Mouse (Mus musculus): ENCODE measurements at regions not wholly inside any gene's neighbourhood (a gene's known extent, or its start where the extent isn't known, plus 50 kb on each side); places are given as distances from the start of the nearest gene placed in this dataset.

GRCm38 (mm10) chr1:153962161-153962720, 62.2 kb upstream of the Teddm2 start:
- peak in 1 of 2 experiments; percentile 13 for DNase-seq

GRCm38 (mm10) chr1:153963744-153964342, 63.8 kb upstream of the Teddm2 start:
- intact Hi-C loops (cut with DNase I) = no loop called here

More at GRCm38 (mm10) chr1:153962161-153962720, 62.2 kb upstream of the Teddm2 start:
- intact Hi-C loops (cut with DNase I) = no loop called here

DNA sequence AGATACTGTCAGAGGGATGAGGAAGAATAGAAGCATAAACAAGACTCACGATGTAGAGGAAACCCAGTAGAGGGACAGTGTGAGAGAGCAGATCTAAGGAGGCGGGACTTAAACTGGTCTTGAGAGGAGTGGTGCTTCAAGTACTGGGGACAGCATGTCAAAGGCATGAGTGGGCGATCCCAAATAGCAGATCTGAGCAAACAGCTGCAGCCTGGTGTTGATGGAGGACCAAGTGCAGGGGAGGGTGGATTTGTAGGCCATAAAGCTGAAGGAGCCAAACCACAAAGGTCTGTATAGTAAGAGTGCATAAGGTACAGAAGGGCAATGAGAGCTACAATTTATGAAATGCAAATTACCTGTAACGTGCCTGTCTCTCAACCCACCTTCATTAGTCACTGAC, 69.4 kb upstream of the Teddm2 start:
- DNase-seq = peak; percentile 16 to 18
- intact Hi-C loops (cut with DNase I) = no loop called here

More at GRCm38 (mm10) chr1:153963744-153964342, 63.8 kb upstream of the Teddm2 start:
- DNase-seq = no peak

DNA sequence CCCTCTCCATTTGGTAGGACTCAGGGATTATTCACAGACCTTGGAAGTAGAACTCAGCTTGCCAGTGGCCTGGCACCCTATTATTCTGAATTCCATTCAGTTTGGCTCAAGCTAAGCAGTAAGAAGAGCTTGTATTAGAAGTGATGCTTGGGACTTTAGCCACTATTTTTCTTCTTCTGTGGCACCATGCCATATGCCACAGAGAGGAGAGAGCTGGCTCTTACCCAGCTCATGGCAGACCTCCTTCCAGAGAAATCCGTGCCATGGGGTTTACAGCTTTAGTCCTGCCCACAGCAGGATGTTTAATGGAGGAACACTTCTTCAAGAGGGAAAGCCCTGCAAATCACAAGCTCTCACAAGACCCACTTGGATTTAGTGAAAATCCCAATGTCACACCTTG, 74.3 kb upstream of the Teddm2 start:
- intact Hi-C loops (cut with DNase I) = no loop called here
- no peak for DNase-seq

- DNase-seq = peak; percentile 21 to 24
- intact Hi-C loops (cut with DNase I) = no loop called here
Measured at GRCm38 (mm10) chr1:153977963-153978726, 78.1 kb upstream of the Teddm2 start.

DNA sequence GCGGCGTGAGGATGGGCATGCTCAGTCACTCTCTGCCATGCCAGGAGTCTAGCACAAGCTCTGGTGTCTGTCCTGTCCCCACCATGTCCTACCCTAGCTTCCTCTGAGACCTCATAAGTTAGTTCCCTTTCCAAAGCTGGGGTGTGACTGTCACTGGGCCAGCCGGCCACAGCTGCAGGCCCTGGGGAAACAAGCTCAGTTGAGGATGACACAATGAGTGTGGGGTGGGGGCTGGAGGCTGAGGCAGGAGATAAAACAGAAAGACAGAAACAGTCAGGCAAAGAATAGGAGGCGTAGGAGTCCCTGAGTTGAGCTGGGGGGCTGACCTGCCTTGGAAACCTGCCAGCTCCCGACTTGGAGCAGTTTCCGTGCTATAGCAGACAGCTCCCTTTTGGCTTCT, 80.9 kb upstream of the Teddm2 start:
- intact Hi-C loops (cut with DNase I) = no loop called here
- peak; percentile 58 to 64 for DNase-seq

GRCm38 (mm10) chr1:153985595-153985994, 85.6 kb upstream of the Teddm2 start:
- no peak for DNase-seq
- intact Hi-C loops (cut with DNase I) = no loop called here

DNA sequence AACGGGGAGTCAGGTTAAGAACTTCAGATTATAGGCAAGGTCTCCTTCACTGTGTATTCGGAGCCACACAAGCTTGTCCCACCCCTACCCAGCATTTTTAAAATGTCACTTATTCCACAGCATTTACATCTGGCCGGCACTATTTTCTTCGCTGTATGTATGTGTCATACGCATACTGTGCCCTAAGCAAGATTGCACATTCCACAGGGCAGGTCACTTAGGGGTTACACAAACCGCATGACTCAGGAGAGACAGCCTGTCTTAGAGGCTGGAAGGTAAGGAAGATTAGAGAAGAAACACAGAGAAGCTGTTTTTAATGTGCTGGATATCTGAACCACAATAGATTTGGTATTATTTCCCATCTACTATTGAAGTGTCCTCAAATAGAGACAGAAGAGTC, 86.6 kb upstream of the Teddm2 start:
- intact Hi-C loops (cut with DNase I) = no loop called here
- no peak for DNase-seq

- no peak for DNase-seq
Measured at GRCm38 (mm10) chr1:153988297-153988696, 88.3 kb upstream of the Teddm2 start.

DNA sequence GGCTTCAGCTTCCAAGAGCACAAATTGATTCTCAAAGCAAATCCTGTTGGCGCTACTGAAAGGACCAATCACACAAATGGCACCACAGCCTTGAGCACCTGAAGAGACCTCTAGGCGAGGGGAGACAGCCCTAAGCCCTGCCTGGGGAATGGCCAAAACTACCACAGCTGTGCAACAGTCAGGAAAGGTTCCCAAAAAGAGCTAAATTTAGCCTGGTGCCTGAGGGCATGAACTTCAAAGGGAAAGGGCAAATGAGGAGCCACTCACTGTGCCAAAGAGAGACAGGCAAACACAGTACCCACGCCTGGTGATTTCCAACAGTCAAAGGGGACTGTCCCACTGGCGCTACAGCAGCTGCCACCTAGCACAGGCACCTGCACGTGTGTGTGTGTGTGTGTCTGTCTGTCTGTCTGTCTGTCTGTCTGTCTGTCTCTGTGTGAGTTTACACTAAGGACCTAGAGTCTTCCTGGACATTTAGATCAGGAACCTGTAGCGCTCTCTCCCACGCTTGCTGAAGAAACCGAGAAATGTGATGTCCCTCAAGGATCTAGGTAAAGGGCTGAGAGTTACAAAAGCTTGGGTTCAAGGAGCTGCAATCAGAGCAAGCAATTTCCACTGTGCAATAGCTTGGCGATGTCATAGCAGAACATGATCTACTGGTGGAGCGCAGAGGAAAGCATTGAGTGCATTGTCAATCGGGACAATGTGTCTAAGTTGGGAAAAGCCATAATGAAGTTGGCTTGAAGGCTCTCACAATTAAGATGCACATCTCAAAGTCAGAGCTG, 90.8 kb upstream of the Teddm2 start:
- peak in 1 of 2 experiments; percentile 24 for DNase-seq
- intact Hi-C loops (cut with DNase I) = no loop called here

More at GRCm38 (mm10) chr1:153988297-153988696, 88.3 kb upstream of the Teddm2 start:
- intact Hi-C loops (cut with DNase I) = no loop called here

DNA sequence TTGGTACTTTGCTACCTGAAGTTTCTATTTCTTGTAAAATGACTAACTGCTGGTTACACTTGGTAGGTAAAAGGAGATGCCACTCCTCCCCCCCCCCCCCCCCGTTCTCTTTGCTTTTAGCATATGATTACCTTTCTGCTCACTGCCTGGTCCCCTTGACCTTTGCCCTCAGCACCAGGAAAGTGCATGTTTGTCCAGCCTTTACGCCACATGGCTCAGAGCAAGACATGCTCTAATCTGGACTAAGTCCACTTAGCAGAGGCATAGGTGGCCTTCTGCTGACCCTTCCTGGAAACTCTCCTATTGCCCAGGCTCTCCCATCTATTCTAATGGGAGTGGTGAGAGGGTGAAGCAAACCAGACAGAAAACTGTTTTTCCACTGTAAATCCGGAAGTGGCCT, 92.4 kb upstream of the Teddm2 start:
- no peak for DNase-seq
- intact Hi-C loops (cut with DNase I) = no loop called here

- intact Hi-C loops (cut with DNase I) = no loop called here
- peak in 1 of 2 experiments; percentile 15 for DNase-seq
Measured at GRCm38 (mm10) chr1:153994871-153995270, 94.8 kb upstream of the Teddm2 start.

- no peak for DNase-seq
- intact Hi-C loops (cut with DNase I) = no loop called here
Measured at GRCm38 (mm10) chr1:153997201-153998181, 97.5 kb upstream of the Teddm2 start.

DNA sequence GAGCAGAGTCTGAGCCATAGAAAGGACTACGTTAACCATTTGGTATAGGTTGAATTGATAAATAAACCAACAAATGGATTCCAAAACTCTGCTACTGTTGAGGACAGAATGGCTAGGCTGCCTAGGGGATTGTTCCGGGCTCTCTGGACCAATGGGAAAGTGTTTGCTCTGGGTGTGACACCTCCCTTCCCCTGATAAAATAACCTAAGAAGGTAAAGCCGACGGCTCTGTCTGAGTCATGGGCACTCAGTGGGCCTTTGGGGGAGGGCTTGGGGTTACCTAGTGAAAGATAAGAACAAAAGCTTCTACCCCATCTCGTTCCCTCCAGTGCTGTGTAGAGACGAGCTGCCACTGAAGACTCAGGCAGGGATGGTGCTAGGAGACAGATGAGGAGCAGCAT, 99.7 kb upstream of the Teddm2 start:
- DNase-seq = no peak
- intact Hi-C loops (cut with DNase I) = loop anchor here (10.0 kb wide), 1 partner anchor 995 kb away; no protein-coding TSS in a partner anchor

DNA sequence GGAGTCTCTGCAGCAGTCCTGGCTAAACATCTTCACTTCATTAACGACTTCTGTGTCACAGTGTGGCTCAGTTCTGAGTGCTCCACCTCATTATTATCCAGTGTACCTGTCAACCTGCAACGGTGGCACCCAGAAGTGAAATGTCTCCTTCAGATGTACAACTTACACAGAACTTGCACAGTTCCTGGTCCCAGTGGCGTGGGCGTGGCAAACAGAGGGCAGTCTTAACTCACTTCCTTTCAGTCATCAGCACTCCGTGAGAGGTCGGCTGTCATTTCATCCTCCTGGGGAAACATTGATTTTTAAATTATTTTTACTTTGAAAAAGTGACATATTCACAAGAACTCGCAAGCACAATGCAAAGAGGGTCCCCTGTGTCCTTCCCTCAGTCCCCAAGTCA, 103.6 kb upstream of the Teddm2 start:
- intact Hi-C loops (cut with DNase I) = loop anchor here (10.0 kb wide), 1 partner anchor 991 kb away; no protein-coding TSS in a partner anchor
- no peak for DNase-seq

- DNase-seq = no peak
- intact Hi-C loops (cut with DNase I) = loop anchor here (10.0 kb wide), 1 partner anchor 990 kb away; no protein-coding TSS in a partner anchor
Measured at GRCm38 (mm10) chr1:154004647-154005046, 104.6 kb upstream of the Teddm2 start.

DNA sequence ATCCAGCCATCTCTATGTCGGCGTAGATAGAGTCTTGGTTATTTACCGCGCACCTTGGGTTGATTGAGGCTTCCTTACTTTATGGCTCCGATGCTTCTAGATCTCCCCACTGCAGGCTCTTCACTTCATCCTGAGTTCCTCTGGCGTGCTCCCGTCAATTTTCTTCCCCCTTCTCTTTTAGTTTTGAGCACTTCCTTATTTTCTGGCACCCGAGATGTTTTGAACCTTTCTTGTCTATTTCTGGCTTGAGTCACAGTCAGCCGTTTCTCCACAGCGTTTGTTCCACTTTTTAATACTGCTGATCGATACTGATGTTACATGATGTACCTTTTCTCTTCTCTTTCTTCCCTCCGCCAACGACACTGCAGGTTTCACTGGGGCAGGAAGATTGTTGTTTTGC, 106.0 kb upstream of the Teddm2 start:
- no peak for DNase-seq
- intact Hi-C loops (cut with DNase I) = loop anchor here (10.0 kb wide), 1 partner anchor 989 kb away; no protein-coding TSS in a partner anchor

DNA sequence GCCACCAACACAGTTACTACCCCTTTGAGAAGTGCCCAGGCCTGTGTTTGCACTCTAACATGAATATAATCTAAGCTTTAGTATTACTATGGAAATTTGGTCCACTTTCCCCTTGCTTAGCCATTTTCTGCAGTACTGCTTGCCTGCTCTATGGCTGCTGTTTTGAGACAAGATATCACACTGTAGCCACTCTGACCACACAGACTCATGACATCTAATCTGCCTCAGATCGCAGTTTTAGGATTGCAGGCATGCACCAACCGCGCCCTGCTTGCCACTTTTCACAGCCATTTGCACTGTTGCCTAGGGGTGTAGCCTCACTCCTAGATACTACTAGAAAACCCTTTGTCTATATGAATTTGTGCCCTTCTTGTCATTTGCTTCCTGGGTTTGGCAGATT, 107.4 kb upstream of the Teddm2 start:
- no peak for DNase-seq
- intact Hi-C loops (cut with DNase I) = loop anchor here (10.0 kb wide), 1 partner anchor 987 kb away; no protein-coding TSS in a partner anchor

DNA sequence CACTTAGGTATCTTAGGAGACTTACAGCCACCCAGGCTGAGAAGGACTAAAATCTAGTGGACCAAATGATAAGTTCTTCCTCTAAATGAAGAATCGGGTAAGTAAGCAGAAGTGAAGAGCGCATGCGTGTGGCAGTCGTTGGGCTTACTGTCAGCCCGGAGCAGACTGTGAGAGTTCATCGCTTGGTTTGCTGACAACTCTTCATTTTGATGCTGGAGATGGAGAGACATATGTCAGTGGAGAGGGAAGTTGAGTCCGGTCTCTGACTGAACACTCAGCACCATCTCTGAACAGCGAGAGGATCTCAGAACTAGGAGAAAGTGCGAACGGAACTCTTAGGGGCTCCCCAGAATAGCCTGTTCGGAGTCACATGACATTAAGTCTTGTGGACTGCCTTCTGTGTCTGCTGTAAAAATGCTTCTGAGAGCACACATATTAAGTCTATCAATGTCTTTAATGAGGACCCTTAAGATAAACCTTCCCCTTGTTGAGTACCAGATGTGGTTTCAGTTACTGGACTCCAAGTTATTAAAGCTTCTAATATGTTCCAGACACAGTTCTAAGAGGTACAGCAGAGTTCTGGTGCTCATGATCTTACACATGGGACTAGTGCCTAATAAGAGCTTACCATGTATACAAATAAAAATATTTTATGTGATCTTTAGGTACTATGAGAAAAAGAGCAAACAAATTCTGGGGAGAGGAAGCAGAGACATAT, 108.7 kb upstream of the Teddm2 start:
- peak in 1 of 2 experiments; percentile 8 for DNase-seq
- intact Hi-C loops (cut with DNase I) = loop anchor here (10.0 kb wide), 1 partner anchor 986 kb away; no protein-coding TSS in a partner anchor

Data from heart, postnatal 10 days (tissue).